Mouse (Mus musculus) 416B (cell line): ENCODE data around the gene Zcchc13.
A peak's percentile ranks its signal among the peaks of the same experiment; 100 is the strongest.

ENCODE experiments used
- DNase-seq: peaks from one replicate; pipeline ENCODE4 v3.0.0; 2011; ENCODE audit warnings: low read depth

Zcchc13 gene

GRCm38 (mm10) chrX:103630303-103630702 lies at the start of gene Zcchc13:
TSS of gene Zcchc13 (plus strand) at chrX:103630586.
- no peak for DNase-seq

- DNase-seq, result peak; percentile 36
Observed at GRCm38 (mm10) chrX:103584262-103584661, 46.1 kb upstream of the Zcchc13 start.

GRCm38 (mm10) chrX:103592056-103592455 lies 38.3 kb upstream of the Zcchc13 start:
- DNase-seq, result no peak

GRCm38 (mm10) chrX:103602553-103602952 lies 27.8 kb upstream of the Zcchc13 start:
- no peak for DNase-seq

GRCm38 (mm10) chrX:103604211-103604610 lies 26.2 kb upstream of the Zcchc13 start:
- peak; percentile 81 for DNase-seq

GRCm38 (mm10) chrX:103605473-103605872 lies 24.9 kb upstream of the Zcchc13 start:
- no peak for DNase-seq

- DNase-seq, result no peak
Observed at GRCm38 (mm10) chrX:103610401-103610800, 20.0 kb upstream of the Zcchc13 start.

- DNase-seq, result no peak
Observed at GRCm38 (mm10) chrX:103611462-103611861, 18.9 kb upstream of the Zcchc13 start.

- no peak for DNase-seq
Observed at GRCm38 (mm10) chrX:103614700-103615233, 15.6 kb upstream of the Zcchc13 start.

GRCm38 (mm10) chrX:103615453-103615852 lies 14.9 kb upstream of the Zcchc13 start:
- no peak for DNase-seq

- DNase-seq, result peak; percentile 87
Observed at GRCm38 (mm10) chrX:103616162-103616535, 14.2 kb upstream of the Zcchc13 start.

- DNase-seq, result peak; percentile 92
Observed at GRCm38 (mm10) chrX:103616536-103617404, 13.6 kb upstream of the Zcchc13 start.

GRCm38 (mm10) chrX:103617405-103618095 lies 12.8 kb upstream of the Zcchc13 start:
- peak; percentile 16 for DNase-seq

- DNase-seq, result no peak
Observed at GRCm38 (mm10) chrX:103621799-103622198, 8.6 kb upstream of the Zcchc13 start.

GRCm38 (mm10) chrX:103622260-103622934 lies 8.0 kb upstream of the Zcchc13 start:
- peak; percentile 99 for DNase-seq

GRCm38 (mm10) chrX:103622935-103623280 lies 7.5 kb upstream of the Zcchc13 start:
- DNase-seq, result peak; percentile 60

- DNase-seq, result peak; percentile 59
Observed at GRCm38 (mm10) chrX:103623411-103623845, 7.0 kb upstream of the Zcchc13 start.

- peak; percentile 70 for DNase-seq
Observed at GRCm38 (mm10) chrX:103624426-103625168, 5.8 kb upstream of the Zcchc13 start.

- DNase-seq, result peak; percentile 21
Observed at GRCm38 (mm10) chrX:103628890-103629289, 1.5 kb upstream of the Zcchc13 start.

- no peak for DNase-seq
Observed at GRCm38 (mm10) chrX:103633895-103634294, 3.5 kb downstream of the Zcchc13 start.

- no peak for DNase-seq
Observed at GRCm38 (mm10) chrX:103636021-103636420, 5.6 kb downstream of the Zcchc13 start.

- no peak for DNase-seq
Observed at GRCm38 (mm10) chrX:103638566-103638965, 8.2 kb downstream of the Zcchc13 start.
